Mouse (Mus musculus) neural tube, embryonic 13.5 days (tissue): Measurements from ENCODE around the gene Ptprcap. TPM values are rescaled to one million over a fixed set of nuclear protein-coding genes. Genes with fewer than 3 reads are reported as not detected.
A peak's percentile ranks its signal among the peaks of the same experiment; 100 is the strongest.

ENCODE experiments used
- ATAC-seq: fragments of 200-750 bp; cut with Nextera tagmentation; 2 replicates; pipeline ENCODE4 v1.8.0; 2017; ENCODE audit warnings: low read depth, mild to moderate bottlenecking, moderate TSS enrichment, moderate library complexity
- H3K27ac ChIP-seq: fragments of 300-500 bp; sonication (generic); replicated peaks from 2 replicates; pipeline ENCODE4 v1.5.1; 2015; ENCODE audit warnings: moderate library complexity, mild to moderate bottlenecking, inconsistent platforms
- H3K27me3 ChIP-seq: fragments of 300-500 bp; sonication (generic); 2 replicates; pipeline ENCODE4 v1.6.1; 2015; ENCODE audit warnings: mild to moderate bottlenecking, inconsistent platforms
- H3K36me3 ChIP-seq: fragments of 300-500 bp; sonication (generic); 2 replicates; pipeline ENCODE4 v1.6.1; 2015; ENCODE audit warnings: mild to moderate bottlenecking, inconsistent platforms
- H3K4me1 ChIP-seq: fragments of 300-500 bp; sonication (generic); replicated peaks from 2 replicates; pipeline ENCODE4 v1.6.1; 2015; ENCODE audit warnings: inconsistent platforms
- H3K4me2 ChIP-seq: fragments of 300-500 bp; sonication (generic); 2 replicates; pipeline ENCODE4 v1.6.1; 2015; ENCODE audit warnings: inconsistent platforms, mild to moderate bottlenecking, moderate library complexity
- H3K4me3 ChIP-seq: fragments of 300-500 bp; sonication (generic); 2 replicates; pipeline ENCODE4 v1.5.1; 2015; ENCODE audit warnings: mild to moderate bottlenecking, inconsistent platforms
- H3K9ac ChIP-seq: fragments of 300-500 bp; sonication (generic); 2 replicates; pipeline ENCODE4 v1.6.1; 2015; ENCODE audit warnings: moderate library complexity, mild to moderate bottlenecking, inconsistent platforms
- H3K9me3 ChIP-seq: fragments of 300-500 bp; sonication (generic); 2 replicates; pipeline ENCODE4 v1.6.1; 2016; ENCODE audit warnings: inconsistent platforms
- WGBS: fragments of 180-500 bp; shearing (Covaris S2); methylation state at CpG from one replicate; pipeline ENCODE4 v1.1.7; 2015; 5-methylcytosine and 5-hydroxymethylcytosine counted together
- polyA plus RNA-seq: library from polyadenylated mRNA; unstranded; fragments of >200 nt; fragmentation: Nextera tagmentation; extraction: Ambion mirVana; gene quantifications from 2 replicates; pipeline ENCODE4 v1.2.1, GENCODE M21; 2015

Ptprcap gene
- polyA plus RNA-seq, 1 experiment from 2014 or later, result 0.54 TPM

DNA sequence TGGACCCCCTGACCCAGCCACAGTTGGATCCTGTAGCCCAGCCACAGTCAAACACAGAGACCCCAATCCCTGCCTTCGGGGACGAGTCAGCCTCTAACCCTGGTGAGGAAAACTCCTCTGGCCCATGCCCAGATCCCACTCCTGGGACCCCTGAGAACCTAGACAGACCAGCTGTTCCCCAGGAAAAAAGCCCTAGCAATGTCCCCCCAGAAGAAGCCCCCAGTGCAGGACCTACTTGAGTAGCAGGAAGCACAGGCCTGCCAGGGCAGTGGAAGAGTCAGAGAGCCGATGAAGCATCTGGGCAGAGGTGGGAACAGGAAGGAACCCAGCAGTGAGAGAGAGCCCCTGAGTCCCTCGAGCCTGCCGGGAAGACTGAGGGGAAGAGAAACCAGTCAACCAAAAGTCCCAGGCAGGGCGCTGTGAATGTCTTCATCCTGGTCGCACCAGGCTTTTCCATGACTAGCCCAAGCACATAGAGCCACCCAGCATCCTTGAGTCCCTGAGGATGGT is 9.6 kb upstream of the Ptprcap start, which contains the start of gene Cabp4:
TSS of gene Cabp4 (minus strand) at position 275 of the 510 bp plus-strand sequence.
- H3K36me3 ChIP-seq, result no peaks in the 10 kb centered on the region
- H3K4me1 ChIP-seq, result peaks cover 16% of the 10 kb centered on the region
- H3K27me3 ChIP-seq, result no peaks in the 10 kb centered on the region
- H3K9me3 ChIP-seq, result no peaks in the 10 kb centered on the region
- 84% methylated on average over 7 of the region's 7 CpGs for WGBS
- no peak within 1 kb of the TSS for H3K4me2 ChIP-seq
- H3K27ac ChIP-seq, result no peak within 1 kb of the TSS
- no peak within 1 kb of the TSS for H3K9ac ChIP-seq
- ATAC-seq, result no peak
- H3K4me3 ChIP-seq, result no peak within 1 kb of the TSS

DNA sequence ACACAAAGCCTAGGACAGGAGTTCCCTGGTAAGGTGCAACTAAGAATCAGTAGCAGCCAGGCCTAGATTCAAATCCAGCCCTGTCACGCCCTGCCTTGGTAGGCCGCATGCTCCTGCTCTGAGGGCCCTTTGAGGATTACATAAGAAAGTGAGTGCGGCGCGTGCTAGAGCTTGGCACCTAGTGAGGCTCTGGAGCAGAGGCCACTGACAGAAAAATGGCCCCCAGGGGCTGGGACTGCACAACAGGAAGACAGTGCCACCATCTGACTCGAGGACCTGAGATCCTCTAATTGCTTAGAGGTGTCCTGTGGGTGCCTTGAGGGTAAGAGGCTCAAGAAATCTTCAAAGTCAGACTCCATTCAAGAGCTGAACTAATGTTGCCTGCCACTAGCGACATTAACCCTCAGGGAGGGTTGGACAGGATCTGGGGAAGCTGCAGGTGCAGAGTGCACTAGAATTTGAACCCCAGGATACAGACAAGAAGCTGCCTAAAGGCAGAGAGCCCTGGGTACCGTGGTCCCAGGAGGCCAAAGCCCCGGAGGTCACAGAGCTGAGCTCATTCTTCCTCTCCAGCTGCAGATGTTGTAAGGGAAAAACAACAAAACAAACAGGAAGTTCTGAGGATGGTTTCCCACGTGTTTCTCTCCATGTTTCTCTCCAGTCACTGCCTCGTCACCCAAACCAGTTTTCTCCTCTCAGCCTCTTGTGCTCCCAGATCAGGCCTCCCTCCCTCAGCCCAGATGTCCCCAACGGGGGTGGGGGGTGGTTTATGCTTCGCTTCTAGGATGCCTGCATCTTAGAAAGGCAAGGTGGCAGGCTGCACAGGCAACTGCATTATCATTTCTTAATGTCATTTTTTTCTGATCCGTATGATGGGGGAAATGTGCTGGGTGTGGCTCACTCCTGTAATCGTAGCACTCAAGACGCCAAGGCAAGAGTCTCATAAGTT is 8.6 kb upstream of the Ptprcap start:
- H3K36me3 ChIP-seq, result 0 out of 2 replicates have a peak, but pooled peaks cover under 1% of the 10 kb centered on the region
- H3K4me1 ChIP-seq, result peaks cover 19% of the 10 kb centered on the region
- WGBS, result 85% methylated on average over 16 of the region's 16 CpGs
- no peak for ATAC-seq
- no peaks in the 10 kb centered on the region for H3K9me3 ChIP-seq
- H3K4me3 ChIP-seq, result no peak overlapping the region
- H3K27me3 ChIP-seq, result no peaks in the 10 kb centered on the region
- no peak overlapping the region for H3K9ac ChIP-seq
- no peak overlapping the region for H3K27ac ChIP-seq
- H3K4me2 ChIP-seq, result no peak overlapping the region

DNA sequence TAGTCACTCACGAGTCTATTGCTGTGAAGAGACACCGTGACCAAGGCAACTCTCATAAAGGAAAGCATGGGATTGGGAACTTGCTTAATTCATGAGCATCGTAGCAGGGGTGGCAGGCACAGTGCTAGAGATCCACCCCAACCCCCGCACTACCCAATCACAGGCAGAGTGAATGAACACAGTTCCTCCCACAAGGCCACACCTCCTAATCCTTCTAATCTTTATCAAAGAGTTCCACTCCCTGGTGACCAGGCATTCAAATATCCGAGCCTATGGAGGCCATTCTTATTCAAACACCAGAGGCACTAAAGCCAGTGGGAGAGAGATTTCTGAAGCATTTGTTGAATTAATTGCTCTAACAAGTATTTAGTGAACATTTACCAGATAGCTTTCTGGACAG is 7.5 kb upstream of the Ptprcap start:
- Histone ChIP-seq H3K4me1 (peaks cover 23% of the 10 kb centered on the region), H3K27ac (no peak overlapping the region), H3K4me2 (no peak overlapping the region), H3K4me3 (no peak overlapping the region), H3K27me3 (no peaks in the 10 kb centered on the region), H3K9ac (no peak overlapping the region), H3K36me3 (peaks cover 12% of the 10 kb centered on the region), H3K9me3 (no peaks in the 10 kb centered on the region)
- 84% methylated on average over 5 of the region's 5 CpGs for WGBS
- no peak for ATAC-seq

DNA sequence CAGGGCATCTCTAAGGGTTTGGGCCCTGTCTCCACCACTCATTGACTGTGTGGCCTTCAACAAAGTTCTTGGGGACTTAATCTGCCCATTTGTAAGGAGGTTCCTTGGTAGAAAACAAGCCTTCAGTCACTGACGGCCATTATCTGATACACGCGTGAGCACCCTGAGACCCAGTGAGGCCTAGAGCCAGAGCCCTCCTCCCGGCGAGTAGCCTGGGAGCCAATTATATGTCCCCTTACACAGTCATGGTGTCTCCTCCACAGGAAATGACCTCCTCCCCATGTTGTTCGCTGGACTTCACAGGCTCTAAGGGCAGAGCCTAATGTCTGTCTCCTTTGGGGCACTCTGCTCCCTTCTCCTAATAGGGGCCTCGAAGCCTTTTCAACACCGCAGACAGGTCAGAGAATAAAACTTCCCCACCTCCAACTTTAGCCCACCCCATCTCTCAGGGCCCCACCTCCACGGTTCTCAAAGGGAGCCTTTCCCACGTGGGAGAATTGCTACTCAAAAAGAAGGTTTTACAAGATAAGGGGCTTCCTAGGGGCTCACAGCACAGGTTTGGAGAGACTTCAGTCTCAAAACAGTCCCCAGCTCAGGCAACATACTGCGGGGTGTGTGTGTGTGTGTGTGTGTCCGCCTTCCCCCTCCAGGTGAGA is 6.9 kb upstream of the Ptprcap start:
- H3K9ac ChIP-seq, result no peak overlapping the region
- ATAC-seq, result no peak
- WGBS, result 65% methylated on average over 12 of the region's 12 CpGs

DNA sequence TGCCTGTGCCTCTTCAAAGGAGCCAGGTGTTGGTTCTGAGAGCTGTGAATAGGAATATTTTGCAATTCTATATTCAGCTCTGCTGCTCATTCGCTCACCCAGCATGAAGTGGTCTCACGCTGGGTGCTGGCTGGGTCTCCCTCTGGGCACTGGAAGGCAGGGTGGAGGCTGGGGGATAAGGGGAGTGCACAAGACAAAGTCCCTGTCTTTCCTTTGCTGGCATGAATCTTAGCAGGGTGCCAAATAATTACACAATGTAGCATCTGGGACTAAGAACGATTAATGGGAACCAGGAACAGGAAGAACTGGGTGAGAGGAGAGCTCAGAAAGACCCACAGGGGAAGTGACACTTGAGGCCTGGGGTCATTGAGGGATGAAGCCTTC is 6.4 kb upstream of the Ptprcap start:
- no peak overlapping the region for H3K27ac ChIP-seq
- H3K9ac ChIP-seq, result 0 out of 2 replicates have a peak overlapping the region, but pooled peaks have one; percentile 94
- H3K9me3 ChIP-seq, result no peaks in the 10 kb centered on the region
- H3K4me3 ChIP-seq, result no peak overlapping the region
- peaks cover 20% of the 10 kb centered on the region for H3K36me3 ChIP-seq
- peaks cover 23% of the 10 kb centered on the region for H3K4me1 ChIP-seq
- no peak overlapping the region for H3K4me2 ChIP-seq
- WGBS, result 63% methylated on average over 3 of the region's 3 CpGs
- no peaks in the 10 kb centered on the region for H3K27me3 ChIP-seq
- ATAC-seq, result no peak

More for the DNA sequence above, 6.9 kb upstream of the Ptprcap start:
- Histone ChIP-seq H3K4me3 (no peak overlapping the region), H3K27me3 (no peaks in the 10 kb centered on the region), H3K4me2 (no peak overlapping the region), H3K9me3 (no peaks in the 10 kb centered on the region), H3K27ac (no peak overlapping the region), H3K4me1 (peaks cover 23% of the 10 kb centered on the region), H3K36me3 (peaks cover 16% of the 10 kb centered on the region)

DNA sequence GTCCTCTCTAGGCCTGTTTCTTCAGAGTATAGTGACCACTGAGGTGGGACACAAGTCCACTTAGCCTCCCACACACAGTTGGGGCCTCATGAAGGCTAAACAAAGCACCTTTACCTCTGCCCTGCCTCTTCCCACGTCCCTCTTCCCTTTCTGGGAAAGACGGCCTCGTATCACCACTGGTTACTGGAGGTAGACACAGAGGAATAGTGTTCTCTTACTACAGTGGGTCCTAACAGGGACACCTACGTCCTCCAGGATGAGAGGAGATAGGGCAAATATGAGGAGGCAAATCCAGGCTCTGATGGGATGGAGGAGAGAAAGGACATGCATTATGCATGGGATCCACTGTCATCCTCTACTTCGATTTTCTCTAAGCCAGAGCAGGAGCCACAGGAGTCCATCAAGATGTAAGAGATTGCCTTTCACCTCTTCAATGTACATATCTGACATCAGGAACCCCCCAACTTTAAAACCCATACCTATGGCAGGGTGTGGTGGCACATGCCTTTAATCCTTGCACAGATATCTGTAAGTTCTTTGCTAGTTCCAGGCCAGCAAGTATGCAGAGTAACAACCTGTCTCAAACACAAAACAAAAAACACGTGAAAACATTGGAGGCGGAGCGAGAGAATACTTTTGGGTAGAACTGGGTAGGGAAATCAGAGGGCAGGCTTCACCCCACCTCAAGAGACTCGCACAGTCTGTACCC is 5.5 kb upstream of the Ptprcap start:
- no peaks in the 10 kb centered on the region for H3K9me3 ChIP-seq
- H3K9ac ChIP-seq, result peak overlapping the region; percentile 94
- H3K4me1 ChIP-seq, result peaks cover 23% of the 10 kb centered on the region
- H3K4me3 ChIP-seq, result peak overlapping the region; percentile 91
- peak overlapping the region; percentile 77; the same call in 1 of the 2 replicates for H3K27ac ChIP-seq
- ATAC-seq, result peak; percentile 9
- H3K4me2 ChIP-seq, result peak overlapping the region; percentile 94
- 34% methylated on average over 9 of the region's 9 CpGs for WGBS
- no peaks in the 10 kb centered on the region for H3K27me3 ChIP-seq
- H3K36me3 ChIP-seq, result peaks cover 29% of the 10 kb centered on the region

DNA sequence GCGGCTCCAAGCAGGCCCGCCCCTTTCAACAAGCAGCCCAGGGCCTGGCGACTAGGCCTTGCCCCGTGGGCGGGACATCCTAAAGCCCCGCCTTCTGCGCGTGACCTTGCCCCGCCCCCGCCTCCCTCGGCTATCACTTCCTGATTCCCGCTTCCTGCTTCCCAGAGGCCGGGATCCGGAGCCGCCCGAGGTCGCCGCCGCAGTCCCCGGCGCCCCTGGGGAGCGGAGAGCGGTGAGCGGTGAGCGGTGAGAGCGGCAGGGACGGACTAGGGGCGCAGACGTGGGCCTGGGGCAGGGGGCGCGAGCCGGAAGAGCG is 5.0 kb upstream of the Ptprcap start, which contains the start of gene Coro1b:
TSS of gene Coro1b (plus strand) at position 129 of the 316 bp plus-strand sequence.
- H3K4me2 ChIP-seq, result peak within 1 kb of the TSS; percentile 94
- no peaks in the 10 kb centered on the region for H3K27me3 ChIP-seq
- H3K27ac ChIP-seq, result peak within 1 kb of the TSS; percentile 77
- peak within 1 kb of the TSS; percentile 91 for H3K4me3 ChIP-seq
- peaks cover 33% of the 10 kb centered on the region for H3K36me3 ChIP-seq
- peak; percentile 93 for ATAC-seq
- H3K9ac ChIP-seq, result peak within 1 kb of the TSS; percentile 94
- H3K9me3 ChIP-seq, result no peaks in the 10 kb centered on the region
- WGBS, result under 1% methylated on average over 33 of the region's 33 CpGs
- H3K4me1 ChIP-seq, result peaks cover 23% of the 10 kb centered on the region

DNA sequence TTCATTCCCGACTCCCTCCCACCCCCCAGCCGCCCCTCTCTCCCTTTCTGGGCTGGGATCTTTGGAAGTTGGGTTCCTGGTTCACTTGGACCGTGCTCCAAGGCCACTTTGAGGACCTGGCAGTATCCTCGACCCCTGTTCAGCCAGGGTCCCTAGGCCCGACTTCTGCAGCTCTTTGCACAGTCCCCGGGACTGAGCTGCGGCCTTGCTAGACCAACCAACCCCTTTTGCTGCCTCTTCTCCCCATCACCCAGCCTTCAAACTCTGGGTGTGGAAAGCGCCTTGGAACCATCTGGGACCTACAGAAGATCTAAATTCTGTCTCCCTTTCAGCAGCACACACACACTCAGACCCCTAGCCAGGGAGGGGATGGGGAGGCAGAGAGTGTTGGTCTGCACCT is 4.6 kb upstream of the Ptprcap start:
- Histone ChIP-seq H3K4me3 (peak overlapping the region; percentile 91), H3K9ac (peak overlapping the region; percentile 94), H3K27ac (peak overlapping the region; percentile 77), H3K36me3 (peaks cover 37% of the 10 kb centered on the region), H3K27me3 (no peaks in the 10 kb centered on the region), H3K4me2 (peak overlapping the region; percentile 94), H3K9me3 (no peaks in the 10 kb centered on the region), H3K4me1 (peaks cover 23% of the 10 kb centered on the region)
- ATAC-seq, result peak; percentile 5
- 7% methylated on average over 8 of the region's 8 CpGs for WGBS

DNA sequence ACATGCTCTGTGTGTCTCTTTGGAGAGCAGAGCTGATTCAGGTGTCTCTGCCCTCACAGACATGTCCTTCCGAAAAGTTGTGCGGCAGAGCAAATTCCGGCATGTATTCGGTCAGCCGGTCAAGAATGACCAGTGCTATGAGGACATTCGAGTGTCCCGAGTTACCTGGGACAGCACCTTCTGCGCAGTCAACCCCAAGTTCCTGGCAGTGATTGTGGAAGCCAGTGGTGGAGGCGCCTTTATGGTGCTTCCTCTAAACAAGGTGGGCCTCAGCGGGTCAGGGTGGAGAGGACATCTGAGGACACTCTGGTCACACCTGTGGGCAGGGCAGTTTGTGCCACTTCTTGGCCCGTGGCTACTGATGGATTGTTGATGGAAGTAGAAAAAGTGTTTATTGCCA is 4.1 kb upstream of the Ptprcap start:
- Histone ChIP-seq H3K27ac (no peak overlapping the region), H3K4me2 (peak overlapping the region; percentile 94), H3K4me1 (peaks cover 23% of the 10 kb centered on the region), H3K9me3 (no peaks in the 10 kb centered on the region), H3K4me3 (peak overlapping the region; percentile 91), H3K9ac (peak overlapping the region; percentile 94), H3K27me3 (no peaks in the 10 kb centered on the region), H3K36me3 (peaks cover 40% of the 10 kb centered on the region)
- no peak for ATAC-seq
- WGBS, result 89% methylated on average over 11 of the region's 11 CpGs

DNA sequence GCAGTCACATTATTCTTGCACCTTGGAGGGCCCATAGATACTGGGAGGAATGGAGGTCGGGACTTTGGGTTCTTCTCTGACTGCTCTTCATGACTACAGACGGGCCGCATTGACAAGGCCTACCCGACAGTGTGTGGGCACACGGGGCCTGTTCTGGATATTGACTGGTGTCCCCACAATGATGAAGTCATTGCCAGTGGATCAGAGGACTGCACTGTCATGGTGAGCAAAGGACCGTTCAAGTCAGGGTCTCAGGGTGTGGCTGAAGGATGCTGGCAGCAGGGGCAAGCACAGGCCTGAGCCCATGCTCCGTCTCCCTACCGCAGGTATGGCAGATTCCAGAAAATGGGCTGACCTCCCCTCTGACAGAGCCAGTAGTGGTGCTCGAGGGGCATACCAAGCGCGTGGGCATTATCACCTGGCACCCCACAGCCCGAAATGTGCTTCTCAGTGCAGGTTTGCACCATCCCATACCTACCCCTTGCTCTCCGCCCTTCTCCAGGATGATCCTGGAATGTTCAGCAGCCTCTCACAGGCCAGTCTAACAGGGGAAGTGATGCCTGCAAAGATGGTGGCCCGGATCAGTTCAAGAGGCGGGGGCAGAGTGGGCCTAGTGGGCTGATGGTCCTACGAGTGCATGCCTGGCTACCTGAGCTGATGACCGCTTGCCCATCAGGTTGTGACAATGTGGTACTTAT is 3.5 kb upstream of the Ptprcap start:
- H3K36me3 ChIP-seq, result peaks cover 40% of the 10 kb centered on the region
- H3K4me3 ChIP-seq, result peak overlapping the region; percentile 91
- H3K9ac ChIP-seq, result peak overlapping the region; percentile 94
- H3K4me2 ChIP-seq, result peak overlapping the region; percentile 94
- no peak overlapping the region for H3K27ac ChIP-seq
- H3K4me1 ChIP-seq, result peaks cover 25% of the 10 kb centered on the region
- no peaks in the 10 kb centered on the region for H3K9me3 ChIP-seq
- no peaks in the 10 kb centered on the region for H3K27me3 ChIP-seq
- ATAC-seq, result no peak
- 94% methylated on average over 17 of the region's 17 CpGs for WGBS
